Mouse (Mus musculus): ENCODE data around the gene H2-Ke6. TPM values are rescaled to one million over a fixed set of nuclear protein-coding genes. Genes with fewer than 3 reads are reported as not detected.

The H2-Ke6 gene
- total and polyA plus RNA-seq, 3 experiments = 20.8 to 47.1 (median 31.7) TPM

GRCm38 (mm10) chr17:34026917-34027655 lies 774 bp downstream of the H2-Ke6 start:
- H3K27me3 ChIP-seq (replicated peaks) = no peaks in the 10 kb centered on the region
- peaks cover 27 to 42% of the 10 kb centered on the region in 2 experiments for H3K36me3 ChIP-seq (replicated peaks in 1 of 2; ENCODE audit: control insufficient read depth in 1 of 2, insufficient read depth in 1 of 2, low read length in 1 of 2)
- dilution Hi-C loops (cut with MboI; ENCODE audit: extremely low pct_ligation_motif_present, extremely low pct_unique_long_range_greater_than_20kb, low sequenced_read_pairs) = no loop called here
- H3K9me3 ChIP-seq (replicated peaks; ENCODE audit: low read length) = peaks cover 11% of the 10 kb centered on the region
- H3K79me2 ChIP-seq (replicated peaks; ENCODE audit: control insufficient read depth, extremely low read depth, insufficient read depth, poor library complexity, severe bottlenecking) = peaks cover 19% of the 10 kb centered on the region
- in situ Hi-C loops (cut with MboI; ENCODE audit: low pct_ligation_motif_present, low pct_unique_long_range_greater_than_20kb, low sequenced_read_pairs) = no loop called here
- H3K27ac ChIP-seq (ENCODE audit: insufficient read depth, low read depth) = peak overlapping the region; percentile 31; the same call in 1 of the 2 replicates
- peak; percentile 22; the same call in 1 of the 2 replicates for TF ChIP-seq BHLHE40 (IDR thresholded peaks at IDR 0.05; ENCODE audit: low read depth, low read length)
- no peak for TF ChIP-seq IRF4 (IDR thresholded peaks at IDR 0.05; ENCODE audit: low read depth, low read length)
- TF ChIP-seq TCF12 (IDR thresholded peaks at IDR 0.05; ENCODE audit: low read depth, low read length) = no peak
- peak overlapping the region; percentile 67 to 81 (median 71) for H3K4me3 ChIP-seq (replicated peaks in 1 of 3; ENCODE audit: low read depth in 2 of 3, low read length in 2 of 3, poor library complexity in 1 of 3)
- H3K4me2 ChIP-seq (ENCODE audit: insufficient read depth, low read depth, poor library complexity, severe bottlenecking) = peak overlapping the region; percentile 58
- H3K4me1 ChIP-seq (ENCODE audit: control insufficient read depth in 1 of 2, insufficient read depth in 2 of 2) = peaks cover 30 to 57% of the 10 kb centered on the region in 2 experiments
- peak; percentile 51 for DNase-seq (ENCODE audit: extremely low read depth)
- peak overlapping the region; percentile 6; the same call in 1 of the 2 replicates for H3K9ac ChIP-seq (ENCODE audit: insufficient read depth, low read depth)

- H3K79me2 ChIP-seq (replicated peaks; ENCODE audit: control insufficient read depth, extremely low read depth, insufficient read depth, poor library complexity, severe bottlenecking) = peaks cover 19% of the 10 kb centered on the region
- H3K4me1 ChIP-seq (ENCODE audit: control insufficient read depth in 1 of 2, insufficient read depth in 2 of 2) = peaks cover 30 to 57% of the 10 kb centered on the region in 2 experiments
- H3K4me2 ChIP-seq (ENCODE audit: insufficient read depth, low read depth, poor library complexity, severe bottlenecking) = no peak overlapping the region
- H3K27ac ChIP-seq (ENCODE audit: insufficient read depth, low read depth) = no peak overlapping the region
- DNase-seq (ENCODE audit: extremely low read depth) = no peak
- TF ChIP-seq MAX (IDR thresholded peaks at IDR 0.05; ENCODE audit: low read length) (no peak), KAT2A (IDR thresholded peaks at IDR 0.05; ENCODE audit: insufficient replicate concordance, low read length) (no peak), UBTF (IDR thresholded peaks at IDR 0.05; ENCODE audit: low read depth, low read length) (no peak), JUND (conservative IDR thresholded peaks at IDR 0.05; ENCODE audit: low read depth, low read length) (no peak), MAFK (IDR thresholded peaks at IDR 0.05; ENCODE audit: insufficient replicate concordance, low read length) (no peak), NELFE (IDR thresholded peaks at IDR 0.05; ENCODE audit: low read depth, low read length) (no peak), POLR2A (IDR thresholded peaks at IDR 0.05; ENCODE audit: low read depth, low read length) (peak; percentile 15; the same call in 1 of the 2 replicates)
- dilution Hi-C loops (cut with MboI; ENCODE audit: extremely low pct_ligation_motif_present, extremely low pct_unique_long_range_greater_than_20kb, low sequenced_read_pairs) = no loop called here
- in situ Hi-C loops (cut with MboI; ENCODE audit: low pct_ligation_motif_present, low pct_unique_long_range_greater_than_20kb, low sequenced_read_pairs) = no loop called here
- H3K27me3 ChIP-seq (replicated peaks) = no peaks in the 10 kb centered on the region
- H3K9me3 ChIP-seq (replicated peaks; ENCODE audit: low read length) = peaks cover 18% of the 10 kb centered on the region
- H3K9ac ChIP-seq (ENCODE audit: insufficient read depth, low read depth) = no peak overlapping the region
- H3K4me3 ChIP-seq (replicated peaks in 1 of 3; ENCODE audit: low read depth in 2 of 3, low read length in 2 of 3, poor library complexity in 1 of 3) = no peak overlapping the region
- H3K36me3 ChIP-seq (replicated peaks in 1 of 2; ENCODE audit: control insufficient read depth in 1 of 2, insufficient read depth in 1 of 2, low read length in 1 of 2) = peaks cover 32 to 51% of the 10 kb centered on the region in 2 experiments
These were observed 1.6 kb downstream of the H2-Ke6 start for GRCm38 (mm10) chr17:34026221-34026620.

- Histone ChIP-seq H3K4me1 (ENCODE audit: control insufficient read depth in 1 of 2, insufficient read depth in 2 of 2) (peaks cover 30 to 57% of the 10 kb centered on the region in 2 experiments), H3K27ac (ENCODE audit: insufficient read depth, low read depth) (no peak overlapping the region), H3K36me3 (replicated peaks in 1 of 2; ENCODE audit: control insufficient read depth in 1 of 2, insufficient read depth in 1 of 2, low read length in 1 of 2) (peaks cover 35 to 55% of the 10 kb centered on the region in 2 experiments), H3K4me3 (replicated peaks in 1 of 3; ENCODE audit: low read depth in 2 of 3, low read length in 2 of 3, poor library complexity in 1 of 3) (peak overlapping the region in 1 of 3 experiments; percentile 81), H3K27me3 (replicated peaks) (no peaks in the 10 kb centered on the region), H3K9ac (ENCODE audit: insufficient read depth, low read depth) (no peak overlapping the region), H3K9me3 (replicated peaks; ENCODE audit: low read length) (peaks cover 23% of the 10 kb centered on the region), H3K4me2 (ENCODE audit: insufficient read depth, low read depth, poor library complexity, severe bottlenecking) (peak overlapping the region; percentile 84; the same call in 1 of the 2 replicates), H3K79me2 (replicated peaks; ENCODE audit: control insufficient read depth, extremely low read depth, insufficient read depth, poor library complexity, severe bottlenecking) (peaks cover 14% of the 10 kb centered on the region)
- no peak for TF ChIP-seq USF2 (conservative IDR thresholded peaks at IDR 0.05; ENCODE audit: low read depth, low read length)
- TF ChIP-seq CHD2 (IDR thresholded peaks at IDR 0.05; ENCODE audit: low read length) = no peak
- TF ChIP-seq MEF2A (IDR thresholded peaks at IDR 0.05; ENCODE audit: borderline replicate concordance, low read depth, low read length) = no peak
- TF ChIP-seq TBP (conservative IDR thresholded peaks at IDR 0.05; ENCODE audit: low read depth, low read length) = no peak
- TF ChIP-seq ZMIZ1 (IDR thresholded peaks at IDR 0.05; ENCODE audit: low read depth, low read length) = no peak
- TF ChIP-seq RCOR1 (conservative IDR thresholded peaks at IDR 0.05; ENCODE audit: low read depth, low read length) = no peak
- no peak for TF ChIP-seq ZC3H11A (IDR thresholded peaks at IDR 0.05; ENCODE audit: low read depth, low read length)
- in situ Hi-C loops (cut with MboI; ENCODE audit: low pct_ligation_motif_present, low pct_unique_long_range_greater_than_20kb, low sequenced_read_pairs) (no loop called here), dilution Hi-C loops (cut with MboI; ENCODE audit: extremely low pct_ligation_motif_present, extremely low pct_unique_long_range_greater_than_20kb, low sequenced_read_pairs) (no loop called here)
- DNase-seq (ENCODE audit: extremely low read depth) = no peak
These were observed 2.1 kb downstream of the H2-Ke6 start for GRCm38 (mm10) chr17:34025756-34026151.
